Mouse (Mus musculus): Measurements from ENCODE around the gene Fbxo27. TPM values are rescaled to one million over a fixed set of nuclear protein-coding genes. Genes with fewer than 3 reads are reported as not detected.

The Fbxo27 gene
- polyA plus RNA-seq, 1 experiment from 2014 or later = 15.7 TPM

DNA sequence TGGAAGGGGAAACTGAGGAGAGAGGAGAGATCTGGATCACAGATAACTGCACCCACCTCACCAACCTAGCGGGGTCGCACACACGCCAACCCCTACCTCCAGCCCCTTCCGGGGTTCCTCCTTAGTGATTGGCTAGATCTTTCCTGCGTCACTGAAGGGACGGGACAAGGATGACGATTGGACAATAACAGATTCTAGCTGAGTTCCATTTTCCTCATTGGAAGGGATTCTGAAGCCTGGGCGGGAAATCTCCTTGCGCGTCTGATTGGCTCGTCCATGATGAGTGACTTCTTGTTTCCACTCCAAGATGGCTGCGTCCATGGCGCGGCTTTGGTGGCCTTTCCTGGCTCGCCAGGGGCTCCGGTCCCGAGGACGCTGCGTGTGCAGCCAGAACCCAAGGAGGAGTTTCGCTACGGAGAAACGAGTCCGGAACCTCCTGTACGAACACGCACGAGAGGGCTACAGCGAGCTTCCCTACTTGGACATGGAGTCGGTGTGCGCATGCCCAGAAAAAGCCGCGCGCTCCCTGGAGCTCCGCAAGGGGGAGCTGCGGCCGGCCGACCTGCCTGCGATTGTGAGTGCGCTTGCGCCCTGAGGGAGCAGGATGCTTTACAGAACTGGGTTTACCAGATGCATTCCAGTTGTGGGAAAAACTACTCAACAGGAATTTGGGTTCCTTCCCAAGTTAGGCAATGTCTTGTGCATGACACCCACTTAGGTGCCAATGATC, 49.2 kb downstream of the Fbxo27 start, which contains the start of the genes Mrps12 and Sars2:
Gene Mrps12 (minus strand): TSS at position 112 of the 730 bp plus-strand sequence.
Gene Sars2 (plus strand): TSS at position 284 of the 730 bp plus-strand sequence.
- peak; percentile 98 for DNase-seq (ENCODE audit: low spot score)

Other genes with a start within 250 kb of the Fbxo27 start
- 0.86 and 1.1 TPM in 2 replicates for gene Lrfn1, start 240.9 kb upstream of the Fbxo27 start, polyA plus RNA-seq (2015; fragmentation: Nextera tagmentation; extraction: Ambion mirVana)
- gene Ifnl2, start 182.4 kb upstream of the Fbxo27 start, polyA plus RNA-seq (2015; fragmentation: Nextera tagmentation; extraction: Ambion mirVana) = 0.30 TPM in 1 of 2 replicates, not detected in the other
- gene Ifnl3, start 170.0 kb upstream of the Fbxo27 start, polyA plus RNA-seq (2015; fragmentation: Nextera tagmentation; extraction: Ambion mirVana) = 0.26 and 0.34 TPM in 2 replicates
- gene Sycn, start 152.0 kb upstream of the Fbxo27 start, polyA plus RNA-seq (2015; fragmentation: Nextera tagmentation; extraction: Ambion mirVana) = 0.27 and 1.1 TPM in 2 replicates
- gene Nccrp1, start 145.6 kb upstream of the Fbxo27 start, polyA plus RNA-seq (2015; fragmentation: Nextera tagmentation; extraction: Ambion mirVana) = 0.27 and 0.64 TPM in 2 replicates
- gene Samd4b, start 94.7 kb upstream of the Fbxo27 start, polyA plus RNA-seq (2015; fragmentation: Nextera tagmentation; extraction: Ambion mirVana) = 10.5 and 10.9 TPM in 2 replicates
- gene Pak4, start 94.7 kb upstream of the Fbxo27 start, polyA plus RNA-seq (2015; fragmentation: Nextera tagmentation; extraction: Ambion mirVana) = 15.4 and 20.3 TPM in 2 replicates
- 0.06 and 0.07 TPM in 2 replicates for gene Acp7, start 61.5 kb upstream of the Fbxo27 start, polyA plus RNA-seq (2015; fragmentation: Nextera tagmentation; extraction: Ambion mirVana)
- 3.8 and 6.3 TPM in 2 replicates for gene Fbxo17, start 24.0 kb downstream of the Fbxo27 start, polyA plus RNA-seq (2015; fragmentation: Nextera tagmentation; extraction: Ambion mirVana)
- gene Mrps12, start 49.0 kb downstream of the Fbxo27 start, polyA plus RNA-seq (2015; fragmentation: Nextera tagmentation; extraction: Ambion mirVana) = 169 and 190 TPM in 2 replicates
- gene Sars2, start 49.1 kb downstream of the Fbxo27 start, polyA plus RNA-seq (2015; fragmentation: Nextera tagmentation; extraction: Ambion mirVana) = 22.5 and 25.3 TPM in 2 replicates
- gene Ccer2, start 63.3 kb downstream of the Fbxo27 start, polyA plus RNA-seq (2015; fragmentation: Nextera tagmentation; extraction: Ambion mirVana) = 0.26 and 0.45 TPM in 2 replicates
- 57.2 and 63.9 TPM in 2 replicates for gene Sirt2, start 73.9 kb downstream of the Fbxo27 start, polyA plus RNA-seq (2015; fragmentation: Nextera tagmentation; extraction: Ambion mirVana)
- 70.0 and 74.9 TPM in 2 replicates for gene Nfkbib, start 74.7 kb downstream of the Fbxo27 start, polyA plus RNA-seq (2015; fragmentation: Nextera tagmentation; extraction: Ambion mirVana)
- gene Rinl, start 96.1 kb downstream of the Fbxo27 start, polyA plus RNA-seq (2015; fragmentation: Nextera tagmentation; extraction: Ambion mirVana) = 75.9 and 105 TPM in 2 replicates
- gene Hnrnpl, start 115.7 kb downstream of the Fbxo27 start, polyA plus RNA-seq (2015; fragmentation: Nextera tagmentation; extraction: Ambion mirVana) = 285 and 358 TPM in 2 replicates
- gene Ech1, start 132.4 kb downstream of the Fbxo27 start, polyA plus RNA-seq (2015; fragmentation: Nextera tagmentation; extraction: Ambion mirVana) = 167 and 184 TPM in 2 replicates
- 10.1 and 12.0 TPM in 2 replicates for gene Lgals4, start 141.0 kb downstream of the Fbxo27 start, polyA plus RNA-seq (2015; fragmentation: Nextera tagmentation; extraction: Ambion mirVana)
- gene Lgals7, start 171.0 kb downstream of the Fbxo27 start, polyA plus RNA-seq (2015; fragmentation: Nextera tagmentation; extraction: Ambion mirVana) = 0.99 and 1.1 TPM in 2 replicates
- 0.23 and 0.53 TPM in 2 replicates for gene Capn12, start 188.6 kb downstream of the Fbxo27 start, polyA plus RNA-seq (2015; fragmentation: Nextera tagmentation; extraction: Ambion mirVana)

All from thymus, postnatal 0 days (tissue).